Mouse (Mus musculus): Measurements from ENCODE around the gene Ipo9.
A peak's percentile ranks its signal among the peaks of the same experiment; 100 is the strongest.

Ipo9 gene

DNA sequence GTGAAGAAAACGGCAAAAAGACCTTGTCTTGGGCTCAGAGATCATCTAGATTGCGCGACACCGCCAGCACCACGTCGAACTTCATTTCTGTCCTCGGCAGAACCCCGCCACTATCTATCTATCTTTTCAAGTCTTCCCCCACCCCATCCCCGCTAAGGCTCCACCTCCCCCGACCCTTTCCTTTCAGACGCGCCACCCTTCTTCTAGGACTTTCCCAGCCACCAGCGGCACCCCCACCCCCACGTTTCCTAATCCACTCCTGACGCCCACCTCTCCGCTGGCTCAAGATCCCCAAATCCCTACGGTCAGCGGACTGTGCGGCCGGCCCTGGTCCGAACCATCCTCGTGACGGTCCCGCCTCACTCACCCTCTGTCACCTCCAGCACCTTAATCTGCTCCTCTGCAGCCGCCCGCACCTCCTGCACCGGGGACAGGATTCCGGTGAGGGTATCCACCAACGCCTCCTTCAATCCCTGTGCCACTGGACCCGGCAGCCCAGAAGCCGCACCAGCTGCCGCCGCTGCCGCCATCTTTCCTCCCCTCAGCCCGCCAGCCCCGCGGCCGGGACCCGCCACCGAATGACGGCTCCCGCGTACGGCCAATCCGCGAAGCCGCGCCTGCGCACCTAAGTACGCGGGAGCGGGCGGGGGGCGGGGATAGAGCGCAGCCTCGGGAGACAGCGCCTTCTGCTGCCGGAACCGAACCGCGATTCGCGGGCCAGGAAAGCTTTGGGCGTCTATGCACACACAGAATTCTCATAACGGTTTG lies at the start of gene Ipo9:
Gene Ipo9 (minus strand): TSS at position 599 of the 768 bp plus-strand sequence.
- peak; percentile 81 for DNase-seq (ENCODE audit: low read depth)

DNA sequence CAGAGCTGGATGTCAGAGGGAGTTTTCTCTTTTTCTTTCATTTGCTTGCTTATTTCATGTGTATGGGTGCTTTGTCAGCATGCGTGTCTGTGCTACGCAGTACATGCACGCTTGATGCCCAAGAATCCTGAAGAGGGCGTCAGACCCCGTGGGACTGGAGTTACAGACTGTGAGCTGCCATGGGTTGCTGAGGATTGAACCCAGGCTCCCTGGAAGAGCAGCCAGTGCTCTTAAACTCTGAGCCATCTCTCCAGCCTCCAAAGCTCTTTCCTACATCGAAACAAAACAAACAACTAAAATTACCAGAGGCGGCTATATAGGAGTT lies 45.2 kb upstream of the Ipo9 start:
- no peak for DNase-seq (ENCODE audit: low read depth)

DNA sequence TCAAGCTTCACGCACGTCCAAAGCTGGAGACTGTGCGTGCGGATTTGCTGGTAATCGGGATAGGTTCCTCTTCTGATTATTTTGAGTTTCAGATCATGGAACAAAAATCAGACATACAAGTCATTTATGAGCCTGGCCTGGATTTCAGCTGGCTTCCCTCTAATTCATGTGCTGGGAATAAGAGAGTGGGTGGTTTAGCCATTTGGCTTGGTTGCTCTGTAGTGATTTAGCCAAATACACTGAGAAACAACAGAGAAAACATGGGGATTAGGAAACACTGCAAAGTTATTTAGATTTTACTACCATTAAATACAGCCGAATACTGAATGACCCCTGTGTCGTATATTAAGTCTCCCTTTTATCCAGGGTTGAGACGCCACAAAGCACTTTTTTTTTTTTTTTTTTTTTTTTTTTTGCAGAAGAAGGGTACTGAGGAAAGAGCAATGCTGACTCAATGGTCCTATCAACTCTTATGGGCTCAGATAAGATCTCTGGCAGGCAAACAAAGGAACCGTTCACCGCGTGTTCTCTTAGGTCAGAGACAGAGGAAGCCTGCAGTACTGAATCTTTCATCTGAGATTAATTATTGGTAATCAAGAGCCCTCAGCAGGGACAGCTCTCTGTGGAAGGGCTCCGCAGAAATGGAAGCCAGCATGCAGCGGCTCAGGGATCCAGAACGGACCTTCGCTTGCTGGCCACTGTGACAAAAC lies 44.7 kb upstream of the Ipo9 start:
- DNase-seq (ENCODE audit: low read depth): no peak

DNA sequence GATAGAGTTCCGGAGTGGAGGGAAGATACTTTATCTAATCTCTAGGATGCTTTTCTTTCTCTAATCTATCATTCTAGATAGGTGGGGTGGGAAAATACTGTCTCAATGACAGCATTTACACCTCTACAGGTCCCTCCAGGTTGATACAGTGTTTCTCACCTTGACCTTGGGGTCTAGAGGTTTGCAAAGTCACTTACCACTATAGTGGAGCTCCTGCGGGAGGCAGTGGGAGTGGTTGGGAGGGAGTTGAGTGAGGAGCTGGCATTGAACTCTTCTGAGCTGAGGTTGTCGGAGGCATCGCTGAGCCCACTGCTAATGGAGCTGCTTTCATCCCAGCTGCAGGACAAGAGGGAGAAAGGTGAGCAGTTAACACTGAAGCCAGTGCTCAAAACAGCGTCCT lies 42.2 kb upstream of the Ipo9 start:
- DNase-seq (ENCODE audit: low read depth): no peak

DNA sequence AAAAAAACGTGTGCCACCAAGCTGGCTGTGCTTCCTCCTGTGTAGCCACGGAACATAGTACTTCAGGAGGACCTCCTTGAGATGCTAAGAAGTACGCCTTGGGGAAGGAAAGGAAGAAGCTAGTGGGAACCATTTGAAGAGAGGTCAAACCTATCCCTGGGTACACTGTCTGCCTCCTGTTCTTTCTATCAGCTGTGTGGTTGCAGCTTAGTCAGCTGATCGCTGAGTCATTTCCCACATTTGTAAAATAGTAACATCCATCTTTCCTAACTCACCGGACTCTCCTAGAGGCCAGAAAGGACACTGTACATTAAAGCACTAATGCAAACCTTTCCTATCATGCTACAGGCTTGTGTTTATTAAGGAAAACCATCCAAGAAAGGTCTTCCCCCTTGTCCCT lies 41.4 kb upstream of the Ipo9 start:
- DNase-seq (ENCODE audit: low read depth): no peak

DNA sequence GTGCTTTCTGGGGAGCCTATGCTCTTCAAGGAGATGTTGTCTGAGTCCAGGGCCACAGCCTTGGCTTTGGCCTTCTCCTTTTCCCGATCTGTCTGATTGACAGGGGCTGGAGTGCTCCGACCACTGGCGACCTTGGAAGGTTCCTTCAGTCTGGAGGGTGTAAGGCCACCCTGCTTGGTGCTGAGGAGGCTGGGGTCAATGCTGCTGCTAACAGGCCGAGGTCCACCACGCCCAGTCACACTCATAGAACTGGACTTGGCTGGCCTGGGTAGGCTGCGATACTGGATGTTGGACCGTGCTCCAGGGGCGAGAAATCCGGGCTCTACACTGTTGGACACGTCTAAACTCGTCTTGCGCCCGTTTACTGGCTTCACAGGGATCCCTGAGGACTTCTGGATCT lies 40.2 kb upstream of the Ipo9 start:
- no peak for DNase-seq (ENCODE audit: low read depth)

DNA sequence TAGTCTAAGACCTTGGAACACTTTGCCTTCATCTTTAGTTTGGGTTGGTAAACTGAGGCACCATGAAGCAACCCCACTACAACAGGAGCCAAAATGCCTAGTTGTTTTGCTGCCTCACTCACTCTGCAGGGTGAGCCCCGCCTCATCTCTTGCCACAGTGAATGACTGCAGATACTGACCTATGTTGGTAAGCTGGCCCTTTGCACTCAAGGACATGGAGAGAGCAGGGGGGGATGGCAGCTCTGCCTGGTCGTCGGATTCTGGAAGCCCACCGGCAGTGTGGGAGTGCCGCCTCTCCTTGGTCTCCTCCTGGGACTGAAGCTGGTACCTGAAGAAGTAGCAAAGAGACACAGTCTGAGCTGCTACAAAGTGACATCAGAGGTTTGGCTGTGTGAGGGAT lies 37.2 kb upstream of the Ipo9 start:
- DNase-seq (ENCODE audit: low read depth): no peak

DNA sequence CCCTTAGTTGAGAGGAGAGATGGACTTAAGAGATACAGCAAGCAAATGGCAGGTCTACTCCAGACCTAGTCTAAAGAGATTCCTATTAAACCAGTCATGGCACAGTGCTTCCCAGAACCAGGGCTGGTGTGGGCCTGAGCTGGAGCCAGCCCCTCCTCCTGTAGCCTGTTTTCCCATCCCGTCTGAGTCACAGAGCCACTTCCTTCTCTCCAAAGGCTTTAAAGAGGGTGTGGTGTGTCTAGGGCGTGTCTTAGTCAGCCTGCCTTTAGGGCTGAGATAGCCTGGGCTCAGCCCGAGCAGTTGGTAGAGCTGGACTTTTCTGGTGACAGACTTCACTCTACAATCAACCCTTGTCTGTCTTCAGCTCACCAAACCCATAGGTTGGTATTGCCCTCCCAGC lies 36.6 kb upstream of the Ipo9 start:
- peak; percentile 85 for DNase-seq (ENCODE audit: low read depth)

DNA sequence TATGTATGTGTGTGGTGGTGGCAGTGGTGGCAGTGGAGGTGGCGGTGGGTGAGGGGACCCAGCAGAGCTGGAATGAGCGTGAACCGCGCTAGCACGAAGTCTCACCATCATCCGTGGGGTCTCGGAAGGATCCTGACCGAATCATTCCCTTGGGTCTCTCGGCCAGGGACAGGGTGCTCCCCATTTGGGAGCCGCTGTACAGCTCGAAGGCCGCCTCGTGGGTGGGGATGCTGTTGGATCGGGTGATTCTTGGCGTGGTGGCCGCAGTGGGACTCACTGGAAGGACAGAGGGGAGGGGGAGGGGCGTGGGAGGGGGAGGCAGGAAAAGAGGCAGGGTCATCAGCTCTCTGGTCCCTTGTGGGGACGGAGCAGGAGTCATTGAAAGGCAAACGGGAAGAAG lies 35.4 kb upstream of the Ipo9 start:
- no peak for DNase-seq (ENCODE audit: low read depth)

DNA sequence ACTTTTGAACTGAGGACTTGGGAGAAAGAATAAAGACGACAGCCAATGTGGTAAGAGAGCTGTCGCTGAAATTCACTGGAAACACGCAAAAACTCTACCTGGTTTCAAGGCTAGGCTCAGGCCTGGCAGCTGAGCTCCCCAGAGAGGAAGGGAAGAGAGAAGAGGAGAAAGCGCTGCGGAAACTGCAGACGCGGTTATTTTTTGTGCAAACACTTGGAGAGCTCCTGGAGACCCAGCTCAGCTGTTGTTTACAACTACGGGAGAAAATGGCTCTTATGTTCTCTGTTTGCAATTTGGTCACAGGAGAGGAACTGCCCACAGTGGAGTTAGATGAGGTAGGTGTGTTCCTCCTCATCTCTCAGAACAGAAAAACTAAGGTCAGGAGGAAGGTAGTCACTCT lies 32.4 kb upstream of the Ipo9 start:
- DNase-seq (ENCODE audit: low read depth): no peak

DNA sequence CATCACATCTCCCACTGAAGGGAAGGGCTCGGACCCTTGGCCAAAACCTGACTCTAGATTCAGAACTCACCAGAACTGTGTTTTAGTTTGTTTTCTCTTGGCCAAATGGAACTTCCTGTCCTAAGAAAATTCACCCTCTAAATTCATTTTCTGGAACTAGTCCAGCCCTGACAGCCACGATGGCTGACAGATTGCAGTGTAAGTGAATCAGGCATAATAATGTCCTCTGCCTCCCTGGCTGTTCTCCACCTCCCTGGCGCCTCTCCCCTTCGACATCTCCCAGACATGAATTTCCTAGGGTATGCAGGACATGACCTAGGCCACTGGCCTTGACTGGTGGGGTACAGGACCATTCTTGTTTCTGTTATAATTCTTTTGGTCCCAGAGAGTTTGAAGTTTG lies 32.0 kb upstream of the Ipo9 start:
- no peak for DNase-seq (ENCODE audit: low read depth)

DNA sequence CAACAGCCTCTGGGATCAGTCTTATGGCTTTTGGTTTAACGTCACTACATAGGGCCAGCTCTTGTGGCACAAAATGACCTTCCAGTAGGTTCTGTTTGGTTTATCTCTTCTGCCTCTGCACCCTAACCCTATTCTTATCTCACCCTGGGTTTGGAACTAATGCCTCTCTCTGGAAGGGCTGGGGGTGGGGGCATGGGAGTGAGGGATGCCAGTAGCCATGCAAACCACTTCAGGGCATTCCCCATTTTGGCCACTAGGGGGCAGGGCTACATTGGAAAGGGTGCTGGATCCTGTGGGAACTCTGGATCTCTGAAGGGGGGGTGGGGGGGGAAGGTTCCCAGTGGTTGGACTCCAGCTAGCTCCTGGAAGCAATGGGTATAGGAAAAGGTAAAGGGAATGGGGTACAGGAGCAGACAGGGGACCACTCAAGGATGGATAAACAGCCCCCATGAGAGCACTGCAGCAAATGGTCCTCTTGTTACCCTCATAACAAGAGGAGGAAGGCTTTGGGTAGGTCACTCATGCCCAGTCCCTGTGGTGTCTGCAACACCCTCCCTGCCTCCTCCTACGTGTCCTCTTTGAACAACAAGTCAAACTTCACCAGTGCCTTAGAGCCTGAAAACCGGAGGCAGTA lies 30.9 kb upstream of the Ipo9 start:
- DNase-seq (ENCODE audit: low read depth): no peak

DNA sequence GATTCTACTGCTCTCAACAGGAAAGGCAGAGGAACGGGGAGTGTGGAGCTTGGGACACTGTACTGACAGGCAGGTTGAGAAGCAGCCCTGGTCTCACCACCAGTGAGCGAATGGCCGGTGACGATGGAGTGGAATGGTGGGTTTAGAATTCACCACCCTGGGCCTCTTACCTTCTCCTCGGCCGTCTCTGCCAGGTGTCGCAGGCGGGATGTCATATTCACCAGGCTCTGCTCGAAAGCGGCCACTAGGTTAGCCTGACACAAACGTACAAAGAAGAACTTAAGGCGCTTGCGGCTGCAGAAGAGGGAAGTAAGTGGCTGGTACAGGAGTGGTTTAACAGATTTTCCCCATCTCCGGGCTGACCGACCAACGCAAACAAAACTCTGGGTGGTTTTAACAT lies 30.2 kb upstream of the Ipo9 start:
- DNase-seq (ENCODE audit: low read depth): no peak

DNA sequence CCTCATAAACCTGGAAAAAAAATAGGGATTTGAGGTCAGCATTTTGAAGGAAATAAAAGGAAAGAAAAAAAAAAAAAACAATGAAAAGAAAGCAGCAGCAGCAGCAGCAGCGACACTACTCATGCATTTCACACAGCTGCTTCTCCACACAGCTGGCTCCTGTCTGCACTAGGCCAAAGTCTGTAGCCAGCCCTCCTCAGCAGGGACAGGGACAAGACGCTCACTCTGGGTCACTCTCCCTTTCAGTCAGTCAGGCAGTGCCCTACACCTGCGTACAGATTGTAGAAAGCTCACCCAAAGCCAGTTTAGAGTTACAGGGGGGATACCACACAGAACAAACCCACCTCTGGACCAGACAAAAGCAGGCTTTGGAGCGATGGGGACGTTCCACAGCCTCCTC lies 27.6 kb upstream of the Ipo9 start:
- no peak for DNase-seq (ENCODE audit: low read depth)

DNA sequence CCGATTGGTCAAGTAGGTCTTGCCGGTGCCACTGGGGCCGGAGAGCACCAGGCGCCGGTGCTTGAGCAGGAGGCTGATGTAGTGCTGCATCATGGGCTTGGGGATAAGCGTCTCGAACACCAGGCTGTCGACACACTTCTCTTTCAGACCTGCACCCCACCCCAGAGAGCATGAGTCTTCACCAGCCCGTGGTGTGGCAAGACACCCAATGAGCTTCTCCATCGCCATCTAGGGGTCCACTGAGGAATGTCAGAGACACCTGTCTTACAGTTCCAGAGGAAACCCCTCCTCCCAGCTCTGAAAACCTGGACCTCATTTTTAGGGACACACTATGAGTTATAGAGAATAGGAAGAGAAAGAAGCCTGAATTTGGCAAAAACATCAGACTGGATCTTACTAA lies 22.0 kb upstream of the Ipo9 start:
- DNase-seq (ENCODE audit: low read depth): no peak

DNA sequence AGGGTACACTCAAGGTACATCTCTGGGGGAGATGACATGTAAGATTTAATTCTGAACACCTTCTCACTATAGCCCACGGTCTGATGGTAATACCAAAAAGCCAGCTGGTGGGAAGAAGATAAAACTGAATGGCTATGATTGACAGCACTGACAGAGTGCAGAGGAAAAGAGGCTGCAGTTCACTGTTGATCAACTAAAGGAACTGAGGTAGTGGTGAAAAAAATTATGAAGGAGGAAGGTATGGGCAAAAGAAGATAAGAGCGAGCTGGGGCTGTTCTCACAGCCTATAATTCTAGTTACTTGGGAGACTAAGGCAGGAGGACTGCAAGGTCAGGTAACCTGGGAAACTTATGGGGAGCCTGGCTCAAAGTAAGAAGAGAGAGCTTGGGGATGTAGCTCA lies 21.1 kb upstream of the Ipo9 start:
- DNase-seq (ENCODE audit: low read depth): no peak

DNA sequence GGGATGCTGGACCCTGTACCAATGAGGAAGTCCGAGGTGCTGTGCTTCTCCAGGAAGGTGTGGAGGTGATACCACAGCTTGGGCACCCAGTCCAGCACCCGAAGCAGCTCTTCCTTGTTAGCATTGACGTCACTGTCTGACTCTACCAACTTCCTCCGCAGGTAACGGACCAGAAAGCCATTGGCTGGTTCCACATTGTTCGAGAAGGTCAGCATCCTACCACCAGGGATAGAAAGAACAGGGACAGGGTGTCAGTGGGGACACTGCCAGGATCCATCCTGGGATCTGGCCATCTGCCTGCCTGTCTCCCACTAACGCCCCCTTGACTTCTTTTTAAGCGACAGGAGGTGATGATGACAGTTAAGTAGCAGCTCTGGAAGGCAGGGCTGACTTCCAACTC lies 19.6 kb upstream of the Ipo9 start:
- DNase-seq (ENCODE audit: low read depth): no peak

DNA sequence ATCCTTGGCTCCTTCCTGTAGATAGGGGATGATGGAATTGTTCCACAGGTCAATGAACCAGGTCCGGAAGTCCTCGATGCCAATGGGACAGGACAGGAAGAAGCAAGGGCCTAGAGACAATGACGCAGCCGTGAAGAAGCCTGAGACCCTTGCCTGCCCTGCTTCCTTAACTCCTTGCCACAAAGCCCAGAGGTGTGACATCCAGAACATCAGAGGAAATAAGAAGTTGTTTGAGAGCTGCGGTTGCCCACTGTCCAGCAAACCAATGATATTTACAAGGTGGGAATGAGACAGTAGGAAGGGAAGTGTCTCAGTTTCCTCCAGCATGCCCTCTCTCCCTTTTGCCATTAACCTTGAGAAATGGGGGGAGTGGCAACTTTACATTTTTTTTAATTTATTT lies 18.6 kb upstream of the Ipo9 start:
- DNase-seq (ENCODE audit: low read depth): no peak

DNA sequence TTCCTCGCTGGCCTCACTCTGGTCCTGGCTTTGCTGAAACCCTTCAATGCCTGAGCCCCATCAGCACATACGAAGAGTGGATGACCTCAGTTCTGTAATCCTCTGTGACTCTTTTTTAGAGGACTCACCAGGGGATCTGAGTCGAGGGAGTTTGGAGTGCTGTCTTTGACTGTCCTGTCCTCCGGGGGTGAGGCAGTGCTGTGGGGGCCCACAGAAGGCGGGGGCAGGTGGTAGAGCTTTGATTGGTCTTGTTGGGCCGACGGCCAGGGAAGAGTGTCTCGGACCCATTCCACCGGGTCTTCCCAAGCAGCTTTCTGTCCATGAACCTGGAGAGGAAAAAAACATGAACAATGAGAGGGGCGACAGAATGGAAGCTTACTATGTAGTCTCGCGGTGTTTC lies 13.2 kb upstream of the Ipo9 start:
- DNase-seq (ENCODE audit: low read depth): no peak

DNA sequence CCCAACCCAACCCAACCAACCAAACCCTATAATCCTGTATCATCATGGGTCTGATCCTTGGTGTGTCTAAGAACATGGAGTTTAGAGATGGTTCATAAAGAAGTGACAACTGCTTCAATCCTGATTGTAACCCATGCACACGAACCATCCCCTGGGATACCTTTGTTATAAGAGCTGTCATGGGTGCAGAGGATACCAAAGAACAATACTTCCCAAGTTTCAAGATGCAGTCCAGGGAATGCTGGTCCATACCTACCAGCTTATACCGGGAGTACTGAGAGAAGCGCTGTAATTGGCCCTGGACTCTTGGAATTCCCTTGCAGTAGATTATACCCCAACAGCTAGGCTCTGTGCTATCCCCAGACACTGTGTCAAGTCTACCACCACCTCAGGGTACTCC lies 11.6 kb upstream of the Ipo9 start:
- no peak for DNase-seq (ENCODE audit: low read depth)

DNA sequence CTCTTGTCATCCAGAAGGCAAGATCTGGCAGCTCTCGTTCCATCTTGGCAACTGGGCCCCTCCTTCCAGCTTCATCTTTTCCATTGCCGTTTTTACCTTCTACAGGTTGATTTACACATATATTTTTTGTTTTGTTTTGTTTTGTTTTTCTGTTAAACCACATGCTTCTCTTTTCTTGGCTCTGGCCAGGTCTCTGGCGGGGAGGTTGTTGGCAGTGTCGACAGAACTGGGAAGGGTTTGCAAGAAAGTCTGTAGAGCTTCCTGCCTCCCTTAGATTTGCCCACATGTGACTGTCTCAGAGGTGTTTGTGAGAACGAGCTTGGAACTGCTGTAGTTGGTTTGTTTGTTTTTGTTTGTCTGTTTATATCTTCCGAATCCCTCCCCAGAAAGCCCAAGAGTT lies 10.7 kb upstream of the Ipo9 start:
- no peak for DNase-seq (ENCODE audit: low read depth)

DNA sequence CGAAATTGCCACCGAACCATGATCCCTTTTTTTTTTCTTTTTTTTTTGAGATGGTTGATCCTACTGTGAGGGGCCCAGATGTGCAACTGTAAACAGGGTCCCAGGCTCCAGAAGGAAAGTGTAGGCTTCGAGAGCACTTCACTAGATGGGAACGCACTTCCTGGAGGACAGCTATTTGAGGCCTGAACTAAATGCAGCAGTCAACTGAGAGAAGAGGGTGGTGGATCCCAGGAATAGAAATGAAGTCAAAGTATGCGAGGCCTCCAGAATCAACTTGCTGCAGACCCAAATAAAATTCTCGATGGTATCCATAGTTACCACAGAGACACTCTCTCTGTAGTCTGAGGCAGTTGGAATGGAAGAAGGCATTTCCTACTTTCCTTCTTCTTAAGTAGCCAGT lies 8.5 kb upstream of the Ipo9 start:
- no peak for DNase-seq (ENCODE audit: low read depth)

DNA sequence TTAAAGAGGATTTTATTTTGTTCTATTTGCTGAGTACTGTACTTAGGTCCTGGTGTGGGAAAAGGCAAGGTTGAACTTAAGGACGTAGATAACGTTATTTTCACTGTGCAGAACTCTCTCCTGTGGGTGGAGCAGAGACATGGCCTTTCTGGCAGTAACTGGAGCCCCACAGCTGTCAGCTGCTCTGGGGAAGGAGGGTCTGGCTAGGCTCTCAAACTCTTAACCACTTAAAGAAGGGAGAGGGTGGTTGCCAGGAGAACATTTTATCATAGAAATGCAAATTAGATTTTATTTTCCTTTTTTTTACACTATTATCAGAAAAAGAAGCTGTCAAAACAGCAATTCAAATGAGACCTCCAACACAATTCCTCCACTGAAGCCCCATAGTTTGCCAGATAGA lies 5.5 kb upstream of the Ipo9 start:
- DNase-seq (ENCODE audit: low read depth): no peak

DNA sequence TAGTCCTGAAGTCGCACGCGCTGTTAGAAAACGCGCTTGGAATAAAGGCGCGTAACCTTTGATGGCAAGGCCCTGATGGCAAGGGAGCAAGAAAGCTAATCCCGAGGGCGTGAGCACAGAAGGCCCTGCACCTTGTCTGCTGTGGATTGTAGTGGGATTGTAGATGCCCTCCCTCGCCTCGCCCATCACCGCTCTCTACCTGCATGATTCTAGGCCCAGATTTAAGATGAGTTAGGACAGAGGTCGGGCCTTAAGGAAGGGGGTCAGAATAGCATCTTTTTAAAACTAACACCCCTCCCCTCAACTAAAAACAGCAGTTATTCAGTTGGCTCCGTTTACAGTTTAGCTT lies 344 bp upstream of the Ipo9 start:
- DNase-seq (ENCODE audit: low read depth): no peak
